Mouse (Mus musculus): ENCODE data around the gene Gm4070.
"Not testable (repeated sequence)": the region's sequence is repeated elsewhere in the genome, so short reads cannot be mapped to it uniquely, and the experiment has no call there.

Gene Gm4070

DNA sequence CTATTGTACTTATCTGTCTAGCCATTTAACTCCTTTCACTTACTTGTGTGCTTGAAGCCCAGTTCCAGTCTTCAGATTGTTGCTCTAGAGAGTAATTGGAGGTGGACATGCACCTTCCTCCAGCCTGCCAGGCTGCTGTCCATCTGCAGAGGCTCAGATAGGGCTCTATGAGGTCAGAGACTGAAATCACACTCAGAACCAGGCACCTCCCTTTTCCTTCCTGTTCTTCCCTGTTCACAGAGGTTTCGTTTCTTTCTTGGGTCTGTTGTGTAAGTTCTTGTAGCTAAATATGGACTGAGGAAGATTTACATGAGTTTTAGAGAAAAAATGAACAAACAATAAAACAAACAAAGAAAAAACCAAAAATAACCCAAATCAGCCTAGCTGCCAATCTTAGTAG lies at the start of gene Gm4070:
Gene Gm4070 (minus strand): TSS at position 156 of the 400 bp plus-strand sequence.
- not testable (repeated sequence) for DNase-seq (ENCODE audit: low read depth)

- not testable (repeated sequence) for DNase-seq (ENCODE audit: low read depth)
Observed at GRCm38 (mm10) chr7:105954540-105954939, 773 bp upstream of the Gm4070 start.

GRCm38 (mm10) chr7:105952408-105952807 lies 1.4 kb downstream of the Gm4070 start:
- not testable (repeated sequence) for DNase-seq (ENCODE audit: low read depth)

- DNase-seq (ENCODE audit: low read depth): not testable (repeated sequence)
Observed at GRCm38 (mm10) chr7:105945238-105945637, 8.5 kb downstream of the Gm4070 start.

- not testable (repeated sequence) for DNase-seq (ENCODE audit: low read depth)
Observed at GRCm38 (mm10) chr7:105932132-105932531, 21.6 kb downstream of the Gm4070 start.

GRCm38 (mm10) chr7:105883588-105884336 lies 70.0 kb downstream of the Gm4070 start:
- not testable (repeated sequence) for DNase-seq (ENCODE audit: low read depth)

- not testable (repeated sequence) for DNase-seq (ENCODE audit: low read depth)
Observed at GRCm38 (mm10) chr7:105879717-105880484, 73.9 kb downstream of the Gm4070 start.

- not testable (repeated sequence) for DNase-seq (ENCODE audit: low read depth)
Observed at GRCm38 (mm10) chr7:105855718-105856560, 97.8 kb downstream of the Gm4070 start.

Measured in fibroblast of lung, adult 2 months (primary cell).